Mouse (Mus musculus) lung, adult 2 months (tissue): ENCODE measurements around the gene Cfap77.

Source experiments
- CTCF ChIP-seq: fragments of 200-500 bp; IDR thresholded peaks from 2 replicates; pipeline ENCODE4 v1.5.1; 2011; ENCODE audit warnings: mild to moderate bottlenecking, low read length, control low read depth; ENCODE audit not compliant: insufficient read depth
- POLR2A ChIP-seq: fragments of 200-500 bp; IDR thresholded peaks from 2 replicates; pipeline ENCODE4 v1.6.1; 2011; ENCODE audit warnings: low read depth, mild to moderate bottlenecking, control low read depth, low read length, borderline replicate concordance; ENCODE audit errors: extremely low read depth

- no peak for TF ChIP-seq CTCF
- no peak for TF ChIP-seq POLR2A
Measured at GRCm38 (mm10) chr2:28909186-28909817, 145.6 kb downstream of the Cfap77 start.
